Mouse (Mus musculus) heart, adult 2 months (tissue): ENCODE data around the gene Fam129a. TPM values are rescaled to one million over a fixed set of nuclear protein-coding genes. Genes with fewer than 3 reads are reported as not detected.

ENCODE experiments used
- DNase-seq, 2 experiments: peaks; one replicate each; pipeline ENCODE4 v3.0.0; 2021
- H3K27ac ChIP-seq: fragments of 200-600 bp; 2 replicates; pipeline ENCODE4 v1.8.1; 2022
- H3K27me3 ChIP-seq: fragments of 200-500 bp; 2 replicates; pipeline ENCODE4 v1.6.1; 2012; ENCODE audit warnings: mild to moderate bottlenecking, low read length, inconsistent platforms, mixed read lengths; ENCODE audit not compliant: control insufficient read depth, insufficient read depth
- H3K36me3 ChIP-seq: fragments of 200-500 bp; 2 replicates; pipeline ENCODE4 v1.6.1; 2012; ENCODE audit warnings: low read length, inconsistent platforms; ENCODE audit not compliant: control insufficient read depth, insufficient read depth
- H3K4me1 ChIP-seq: fragments of 200-500 bp; 2 replicates; pipeline ENCODE4 v1.6.1; 2011; ENCODE audit warnings: low read length; ENCODE audit not compliant: control insufficient read depth, insufficient read depth
- H3K4me3 ChIP-seq: fragments of 200-600 bp; 2 replicates; pipeline ENCODE4 v1.8.1; 2022
- H3K79me2 ChIP-seq: fragments of 200-500 bp; replicated peaks from 2 replicates; pipeline ENCODE4 v1.6.1; 2012; ENCODE audit warnings: mild to moderate bottlenecking, inconsistent platforms, low read length, moderate library complexity, mixed read lengths; ENCODE audit not compliant: control insufficient read depth, insufficient read depth
- H3K9ac ChIP-seq: fragments of 200-500 bp; 2 replicates; pipeline ENCODE4 v1.6.1; 2012; ENCODE audit warnings: low read depth, mild to moderate bottlenecking, control low read depth, inconsistent platforms, low read length, mixed read lengths
- CTCF ChIP-seq: fragments of 200-600 bp; IDR thresholded peaks from 2 replicates; pipeline ENCODE4 v1.8.1; 2022; ENCODE audit warnings: antibody characterized with exemption, mild to moderate bottlenecking, moderate library complexity
- EP300 ChIP-seq: fragments of 200-500 bp; IDR thresholded peaks from 2 replicates; pipeline ENCODE4 v1.6.1; 2011; ENCODE audit warnings: low read depth, low read length, control low read depth; ENCODE audit not compliant: insufficient read depth
- POLR2A ChIP-seq: fragments of 200-500 bp; IDR thresholded peaks from 2 replicates; pipeline ENCODE4 v1.6.1; 2011; ENCODE audit warnings: mild to moderate bottlenecking, low read depth, low read length, control low read depth; ENCODE audit not compliant: insufficient read depth
- WGBS: fragments of 180-500 bp; shearing (Covaris S2); methylation state at CpG from one replicate; pipeline ENCODE4 v1.1.7; 2018; 5-methylcytosine and 5-hydroxymethylcytosine counted together
- intact Hi-C: fragments of 180-260 bp; cut with DNase I; formaldehyde crosslinking; loops from one replicate; pipeline ENCODE4 v1.15.1; 2025
- polyA plus RNA-seq: library from polyadenylated mRNA; depleted of rRNA; stranded (reverse); fragments of >200 nt; gene quantifications from 2 replicates; pipeline ENCODE4 v1.2.3, GENCODE M21; 2012
- total RNA-seq, 2 experiments: library from RNA; stranded (reverse); gene quantifications; 2 replicates each; pipeline ENCODE4 v1.2.3; 2021

The Fam129a gene
- total and polyA plus RNA-seq, 3 experiments, result 6.2 to 14.9 (median 13.3) TPM

GRCm38 (mm10) chr1:151680971-151681370, 110.0 kb downstream of the Fam129a start:
- Histone ChIP-seq H3K79me2 (no peaks in the 10 kb centered on the region), H3K4me1 (peaks cover 9% of the 10 kb centered on the region), H3K27me3 (no peaks in the 10 kb centered on the region), H3K36me3 (no peaks in the 10 kb centered on the region; the same call in none of the 2 replicates), H3K9ac (no peak overlapping the region), H3K4me3 (no peak overlapping the region), H3K27ac (no peak overlapping the region)
- no peak for DNase-seq
- WGBS, result 82% methylated on average over 3 of the region's 3 CpGs
- intact Hi-C loops, result no loop called here
- TF ChIP-seq POLR2A (no peak), CTCF (no peak), EP300 (no peak)

- H3K27me3 ChIP-seq, result no peaks in the 10 kb centered on the region
- no peak overlapping the region for H3K9ac ChIP-seq
- no peak overlapping the region for H3K27ac ChIP-seq
- TF ChIP-seq POLR2A (no peak), CTCF (no peak), EP300 (no peak)
- H3K36me3 ChIP-seq, result peaks cover 3% of the 10 kb centered on the region
- WGBS, result 84% methylated on average over 6 of the region's 6 CpGs
- no peak for DNase-seq
- H3K4me1 ChIP-seq, result peaks cover 9% of the 10 kb centered on the region
- intact Hi-C loops, result no loop called here
- no peaks in the 10 kb centered on the region for H3K79me2 ChIP-seq
- H3K4me3 ChIP-seq, result no peak overlapping the region
Observed at GRCm38 (mm10) chr1:151682896-151683295, 111.9 kb downstream of the Fam129a start.

GRCm38 (mm10) chr1:151684451-151684892, 113.5 kb downstream of the Fam129a start:
- WGBS, result 58% methylated on average over 7 of the region's 7 CpGs
- peaks cover 3% of the 10 kb centered on the region; the same call in 1 of the 2 replicates for H3K36me3 ChIP-seq
- H3K27me3 ChIP-seq, result no peaks in the 10 kb centered on the region
- H3K4me1 ChIP-seq, result peaks cover 9% of the 10 kb centered on the region
- no peak overlapping the region for H3K9ac ChIP-seq
- DNase-seq, result no peak
- TF ChIP-seq CTCF (no peak), POLR2A (no peak), EP300 (no peak)
- H3K4me3 ChIP-seq, result no peak overlapping the region
- H3K27ac ChIP-seq, result peak overlapping the region; percentile 68
- intact Hi-C loops, result no loop called here
- H3K79me2 ChIP-seq, result no peaks in the 10 kb centered on the region

- 56% methylated on average over 5 of the region's 5 CpGs for WGBS
- H3K27ac ChIP-seq, result peak overlapping the region; percentile 68
- H3K4me3 ChIP-seq, result no peak overlapping the region
- no peaks in the 10 kb centered on the region for H3K79me2 ChIP-seq
- TF ChIP-seq EP300 (no peak), CTCF (no peak), POLR2A (no peak)
- H3K4me1 ChIP-seq, result peaks cover 9% of the 10 kb centered on the region
- DNase-seq, result no peak
- H3K27me3 ChIP-seq, result no peaks in the 10 kb centered on the region
- intact Hi-C loops, result no loop called here
- peaks cover 3% of the 10 kb centered on the region; the same call in 1 of the 2 replicates for H3K36me3 ChIP-seq
- no peak overlapping the region for H3K9ac ChIP-seq
Observed at GRCm38 (mm10) chr1:151684978-151685377, 114.0 kb downstream of the Fam129a start.

- Histone ChIP-seq H3K36me3 (peaks cover 5% of the 10 kb centered on the region; the same call in 1 of the 2 replicates), H3K27ac (peak overlapping the region; percentile 68), H3K4me1 (peaks cover 10% of the 10 kb centered on the region), H3K79me2 (no peaks in the 10 kb centered on the region), H3K27me3 (no peaks in the 10 kb centered on the region), H3K4me3 (no peak overlapping the region), H3K9ac (no peak overlapping the region)
- no peak for TF ChIP-seq CTCF
- no peak for TF ChIP-seq EP300
- TF ChIP-seq POLR2A, result no peak
- no peak for DNase-seq
- intact Hi-C loops, result no loop called here
- WGBS, result 25% methylated on average over 12 of the region's 12 CpGs
Observed at GRCm38 (mm10) chr1:151685666-151686309, 114.8 kb downstream of the Fam129a start.

- H3K79me2 ChIP-seq, result no peaks in the 10 kb centered on the region
- DNase-seq, result peak; percentile 59 to 67
- H3K4me3 ChIP-seq, result 0 out of 2 replicates have a peak overlapping the region, but pooled peaks have one; percentile 17
- no peak overlapping the region for H3K9ac ChIP-seq
- no peak for TF ChIP-seq POLR2A
- peak; percentile 63 for TF ChIP-seq EP300
- no peak for TF ChIP-seq CTCF
- 5% methylated on average over 8 of the region's 8 CpGs for WGBS
- H3K4me1 ChIP-seq, result peaks cover 10% of the 10 kb centered on the region
- H3K27me3 ChIP-seq, result no peaks in the 10 kb centered on the region
- H3K27ac ChIP-seq, result peak overlapping the region; percentile 68
- intact Hi-C loops, result no loop called here
- H3K36me3 ChIP-seq, result peaks cover 5% of the 10 kb centered on the region; the same call in 1 of the 2 replicates
Observed at GRCm38 (mm10) chr1:151686696-151687095, 115.7 kb downstream of the Fam129a start.
